ENCODE assay signal across 26 mouse cellular contexts in genomic region chr1:30583860-30584259, GRCm38 (mm10).
DNase-seq lines count a peak whose midpoint lies in the region; ATAC-seq and TF ChIP-seq lines count a peak whose summit lies in the region.
"Had no signal": no experiment of that assay in that cellular context is flagged by ENCODE, and none has a peak within 500 bp of the region (broad histone marks: within the 10 kb centered on the region; RNA-seq: fewer than 3 reads in every experiment).

No protein-coding gene starts in this region.

- no peak for DNase-seq in midbrain, embryonic 14.5 days
- peak; percentile 65 for DNase-seq in 416B (ENCODE audit: low read depth)
- DNase-seq in c-Kit-positive CD71-positive TER-119-positive erythroid progenitor cells, embryonic 14.5 days (ENCODE audit: low spot score) = no peak
- DNase-seq: adrenal gland, postnatal 10 days; adrenal gland, postnatal 36 days; cerebellum, adult 11 months; cerebellum, adult 2 months; cerebellum, adult 9-11 months; forebrain, postnatal 0 days; gastrocnemius, adult 2 months; gastrocnemius, postnatal 25 days; heart, adult 2 months; heart, postnatal 14 days; heart, postnatal 4 days had no signal

- no peak for TF ChIP-seq POLR2A in myocyte (IDR thresholded peaks at IDR 0.05; ENCODE audit: insufficient read length, low read depth)

- H3K4me2 ChIP-seq in midbrain, embryonic 15.5 days = no peak overlapping the region
- H3K4me2 ChIP-seq in midbrain, embryonic 14.5 days (ENCODE audit: low read length) = no peak overlapping the region
- no peak overlapping the region for H3K4me2 ChIP-seq in myocyte (ENCODE audit: low read depth)
- H3K4me2 ChIP-seq: embryonic facial prominence, embryonic 12.5 days; embryonic facial prominence, embryonic 15.5 days; heart, embryonic 13.5 days; hindbrain, embryonic 14.5 days had no signal

- no peak overlapping the region for H3ac ChIP-seq in C2C12 (ENCODE audit: control insufficient read depth, insufficient read length, low read depth)
- H3ac ChIP-seq in myocyte (ENCODE audit: control insufficient read depth, insufficient read length) = no peak overlapping the region

- TF ChIP-seq CTCF in C2C12 (IDR thresholded peaks at IDR 0.05; ENCODE audit: control insufficient read depth, insufficient read depth, insufficient read length) = no peak

- WGBS in midbrain, embryonic 15.5 days = 80% methylated on average over 6 of the region's 6 CpGs
- 83% methylated on average over 6 of the region's 6 CpGs for WGBS in midbrain, embryonic 14.5 days

- H3K36me3 ChIP-seq in midbrain, embryonic 15.5 days (replicated peaks) = no peaks in the 10 kb centered on the region
- H3K36me3 ChIP-seq in midbrain, embryonic 14.5 days (ENCODE audit: control insufficient read depth, insufficient read depth, low read length) = no peaks in the 10 kb centered on the region
- H3K36me3 ChIP-seq in C2C12 (ENCODE audit: control insufficient read depth, insufficient read depth) = no peaks in the 10 kb centered on the region
- H3K36me3 ChIP-seq in myocyte (ENCODE audit: control insufficient read depth, insufficient read depth) = no peaks in the 10 kb centered on the region
- H3K36me3 ChIP-seq: embryonic facial prominence, embryonic 12.5 days; embryonic facial prominence, embryonic 15.5 days; G1E; heart, embryonic 10.5 days; heart, embryonic 13.5 days had no signal

- H3K27ac ChIP-seq in midbrain, embryonic 15.5 days = no peak overlapping the region
- no peak overlapping the region for H3K27ac ChIP-seq in midbrain, embryonic 14.5 days (replicated peaks; ENCODE audit: low read depth, low read length)
- H3K27ac ChIP-seq: embryonic facial prominence, embryonic 12.5 days; embryonic facial prominence, embryonic 15.5 days; gastrocnemius, adult 2 months; heart, adult 2 months; heart, embryonic 10.5 days; heart, embryonic 13.5 days; hindbrain, embryonic 14.5 days; hindbrain, postnatal 0 days had no signal

- H3K79me3 ChIP-seq in C2C12 (ENCODE audit: low read depth) = no peaks in the 10 kb centered on the region

- H3K9me3 ChIP-seq in midbrain, embryonic 15.5 days = no peaks in the 10 kb centered on the region
- H3K9me3 ChIP-seq in midbrain, embryonic 14.5 days (ENCODE audit: control insufficient read depth, low read length) = no peaks in the 10 kb centered on the region
- H3K9me3 ChIP-seq: embryonic facial prominence, embryonic 12.5 days; embryonic facial prominence, embryonic 15.5 days; G1E; heart, embryonic 10.5 days; heart, embryonic 13.5 days had no signal

- H3K4me3 ChIP-seq in midbrain, embryonic 15.5 days = no peak overlapping the region
- H3K4me3 ChIP-seq in midbrain, embryonic 14.5 days (replicated peaks; ENCODE audit: low read depth, low read length) = no peak overlapping the region
- H3K4me3 ChIP-seq in C2C12 (ENCODE audit: insufficient read depth, poor library complexity, severe bottlenecking) = no peak overlapping the region
- no peak overlapping the region for H3K4me3 ChIP-seq in myocyte
- H3K4me3 ChIP-seq: embryonic facial prominence, embryonic 12.5 days; embryonic facial prominence, embryonic 15.5 days; gastrocnemius, adult 2 months; heart, adult 2 months; heart, embryonic 10.5 days; heart, embryonic 13.5 days had no signal

- no peaks in the 10 kb centered on the region for H3K27me3 ChIP-seq in midbrain, embryonic 15.5 days (replicated peaks)
- H3K27me3 ChIP-seq in midbrain, embryonic 14.5 days (ENCODE audit: control insufficient read depth, insufficient read depth, low read length) = no peaks in the 10 kb centered on the region
- no peaks in the 10 kb centered on the region for H3K27me3 ChIP-seq in C2C12 (ENCODE audit: control insufficient read depth, insufficient read depth, insufficient read length)
- H3K27me3 ChIP-seq in myocyte (ENCODE audit: control insufficient read depth, insufficient read depth, insufficient read length) = no peaks in the 10 kb centered on the region
- H3K27me3 ChIP-seq: CH12.LX; embryonic facial prominence, embryonic 12.5 days; embryonic facial prominence, embryonic 15.5 days; heart, embryonic 13.5 days had no signal

- no peaks in the 10 kb centered on the region for H3K4me1 ChIP-seq in midbrain, embryonic 15.5 days
- H3K4me1 ChIP-seq in midbrain, embryonic 14.5 days (ENCODE audit: control insufficient read depth, insufficient read depth, low read length) = no peaks in the 10 kb centered on the region
- H3K4me1 ChIP-seq: embryonic facial prominence, embryonic 12.5 days; embryonic facial prominence, embryonic 15.5 days; heart, embryonic 10.5 days; heart, embryonic 13.5 days had no signal

- ATAC-seq in midbrain, embryonic 15.5 days (replicated peaks) = 0 out of 2 replicates have a peak, but pooled peaks have one; percentile 8
- ATAC-seq in midbrain, embryonic 14.5 days (ENCODE audit: low FRiP score, low TSS enrichment) = no peak
- ATAC-seq: hindbrain, postnatal 0 days; Patski had no signal

- H3K79me2 ChIP-seq in C2C12 (ENCODE audit: control insufficient read depth, insufficient read depth) (no peaks in the 10 kb centered on the region), myocyte (ENCODE audit: control insufficient read depth, insufficient read depth) (no peaks in the 10 kb centered on the region)

- no peak overlapping the region for H3K9ac ChIP-seq in midbrain, embryonic 15.5 days
- no peak overlapping the region for H3K9ac ChIP-seq in midbrain, embryonic 14.5 days (replicated peaks; ENCODE audit: low read length)
- H3K9ac ChIP-seq: embryonic facial prominence, embryonic 12.5 days; embryonic facial prominence, embryonic 15.5 days; forebrain, postnatal 0 days; heart, embryonic 13.5 days; hindbrain, embryonic 14.5 days had no signal

TF ChIP-seq in C2C12, 6 proteins besides CTCF, POLR2A, EP300 and RAD21:
- peak; percentile 66 for TF ChIP-seq CEBPB (IDR thresholded peaks at IDR 0.05; ENCODE audit: low read depth)
- TF ChIP-seq FOSL1 (IDR thresholded peaks at IDR 0.05; ENCODE audit: insufficient read depth, low read length, poor library complexity, severe bottlenecking) = no peak
TF ChIP-seq in C2C12: peak in this region for 1.

TF ChIP-seq in myocyte, 11 proteins besides CTCF, POLR2A, EP300 and RAD21:
- TF ChIP-seq SRF (IDR thresholded peaks at IDR 0.05; ENCODE audit: control insufficient read depth, insufficient read length, low read depth) (no peak), POLR2AphosphoS2 (IDR thresholded peaks at IDR 0.05; ENCODE audit: insufficient read length, low read depth) (no peak), CEBPB (IDR thresholded peaks at IDR 0.05; ENCODE audit: insufficient read depth, poor library complexity, severe bottlenecking) (peak; percentile 31; the same call in 1 of the 2 replicates)
TF ChIP-seq in myocyte: peak in this region for 1.
